Mouse (Mus musculus): Measurements from ENCODE around the gene Ndel1. TPM values are rescaled to one million over a fixed set of nuclear protein-coding genes. Genes with fewer than 3 reads are reported as not detected.

The Ndel1 gene
- polyA plus RNA-seq, 1 experiment from 2014 or later = 92.3 TPM

DNA sequence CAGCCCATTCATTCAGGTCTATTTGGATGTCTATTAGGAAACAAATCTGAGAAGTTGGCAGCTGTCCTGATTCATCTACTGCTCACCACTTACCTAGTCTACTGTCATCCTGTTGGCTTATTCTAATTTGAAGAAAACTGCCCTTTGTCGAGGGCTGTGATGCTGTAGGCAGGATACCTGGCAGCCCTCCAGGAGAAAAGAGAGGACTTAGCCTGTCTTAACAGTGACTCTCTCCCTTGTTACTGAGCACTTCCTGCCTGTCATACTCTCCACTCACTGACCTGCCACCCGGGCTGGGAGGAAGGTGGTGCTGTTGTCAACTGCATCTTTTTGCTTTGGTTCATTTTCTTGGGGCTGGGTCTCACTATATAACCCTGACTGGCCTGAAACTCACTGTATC is 19.0 kb upstream of the Ndel1 start:
- WGBS = 52% methylated on average over 2 of the region's 2 CpGs
- Histone ChIP-seq H3K27ac (replicated peaks) (no peak overlapping the region), H3K27me3 (no peaks in the 10 kb centered on the region), H3K9me3 (no peaks in the 10 kb centered on the region), H3K9ac (replicated peaks) (no peak overlapping the region), H3K36me3 (no peaks in the 10 kb centered on the region), H3K4me1 (no peaks in the 10 kb centered on the region), H3K4me3 (no peak overlapping the region), H3K4me2 (replicated peaks) (no peak overlapping the region)
- ATAC-seq (replicated peaks) = no peak

DNA sequence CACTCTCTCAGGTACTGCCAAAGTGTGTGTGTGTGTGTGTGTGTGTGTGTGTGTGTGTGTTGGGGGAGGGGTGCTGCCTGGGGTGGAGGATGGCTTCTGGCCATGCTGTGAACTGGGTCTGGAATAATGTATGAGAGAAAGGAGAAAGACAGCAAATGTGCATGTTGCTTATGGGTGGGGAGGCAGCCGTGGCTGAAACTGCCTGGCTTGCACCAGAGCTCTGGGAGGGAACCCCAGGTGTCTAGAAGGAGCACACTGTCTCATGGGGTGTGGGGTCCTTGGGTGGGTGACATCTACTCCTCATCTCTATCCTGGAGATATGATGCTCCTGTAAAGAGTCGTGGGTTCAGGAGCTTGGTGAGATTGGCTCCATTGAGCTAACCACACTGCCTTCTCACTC is 17.0 kb upstream of the Ndel1 start:
- H3K4me1 ChIP-seq = no peaks in the 10 kb centered on the region
- WGBS = 79% methylated on average over 2 of the region's 2 CpGs

DNA sequence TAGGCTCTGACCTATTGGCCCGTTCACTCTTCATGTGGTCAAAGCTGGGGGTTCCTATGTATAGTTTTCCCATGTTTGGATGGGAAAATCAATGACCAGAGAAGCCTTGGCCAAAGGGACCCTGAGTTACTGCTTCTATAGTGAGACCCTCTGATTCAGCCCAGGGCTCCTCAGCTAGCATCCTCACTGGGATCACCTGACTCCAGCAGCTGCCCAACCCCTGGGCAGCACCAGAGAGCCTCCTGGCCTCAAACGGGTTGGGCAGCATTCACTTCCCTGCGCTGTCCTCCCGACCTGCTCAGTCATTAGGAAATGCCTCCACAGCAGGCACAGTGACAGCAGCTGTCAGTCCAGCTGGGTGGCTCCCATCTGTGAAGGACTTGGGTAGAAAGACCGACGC is 16.6 kb upstream of the Ndel1 start, which contains the start of gene Rnf222:
Rnf222 (plus strand) TSS at position 301 of the 400 bp plus-strand sequence.
- no peaks in the 10 kb centered on the region for H3K9me3 ChIP-seq
- H3K4me3 ChIP-seq = no peak within 1 kb of the TSS
- H3K4me1 ChIP-seq = no peaks in the 10 kb centered on the region
- no peak for ATAC-seq (replicated peaks)
- H3K9ac ChIP-seq (replicated peaks) = no peak within 1 kb of the TSS
- H3K27ac ChIP-seq (replicated peaks) = no peak within 1 kb of the TSS
- 34% methylated on average over 6 of the region's 6 CpGs for WGBS
- no peak within 1 kb of the TSS for H3K4me2 ChIP-seq (replicated peaks)
- no peaks in the 10 kb centered on the region for H3K27me3 ChIP-seq
- no peaks in the 10 kb centered on the region for H3K36me3 ChIP-seq

More for the DNA sequence above, 17.0 kb upstream of the Ndel1 start:
- H3K27me3 ChIP-seq = no peaks in the 10 kb centered on the region
- ATAC-seq (replicated peaks) = no peak
- H3K9ac ChIP-seq (replicated peaks) = no peak overlapping the region
- H3K27ac ChIP-seq (replicated peaks) = no peak overlapping the region
- no peak overlapping the region for H3K4me3 ChIP-seq
- H3K4me2 ChIP-seq (replicated peaks) = no peak overlapping the region
- H3K9me3 ChIP-seq = no peaks in the 10 kb centered on the region
- H3K36me3 ChIP-seq = no peaks in the 10 kb centered on the region

GRCm38 (mm10) chr11:68886091-68886490 is 14.4 kb upstream of the Ndel1 start:
- WGBS = 89% methylated on average over 5 of the region's 5 CpGs
- H3K4me3 ChIP-seq = no peak overlapping the region
- H3K9me3 ChIP-seq = no peaks in the 10 kb centered on the region
- H3K27ac ChIP-seq (replicated peaks) = no peak overlapping the region
- ATAC-seq (replicated peaks) = no peak
- H3K9ac ChIP-seq (replicated peaks) = no peak overlapping the region
- no peaks in the 10 kb centered on the region for H3K27me3 ChIP-seq
- no peaks in the 10 kb centered on the region for H3K4me1 ChIP-seq
- H3K36me3 ChIP-seq = no peaks in the 10 kb centered on the region
- no peak overlapping the region for H3K4me2 ChIP-seq (replicated peaks)

- no peak overlapping the region for H3K9ac ChIP-seq (replicated peaks)
- H3K4me2 ChIP-seq (replicated peaks) = no peak overlapping the region
- no peak overlapping the region for H3K4me3 ChIP-seq
- no peak overlapping the region for H3K27ac ChIP-seq (replicated peaks)
- 75% methylated on average over 5 of the region's 5 CpGs for WGBS
- no peak for ATAC-seq (replicated peaks)
- no peaks in the 10 kb centered on the region for H3K4me1 ChIP-seq
- no peaks in the 10 kb centered on the region for H3K27me3 ChIP-seq
- no peaks in the 10 kb centered on the region for H3K36me3 ChIP-seq
- H3K9me3 ChIP-seq = no peaks in the 10 kb centered on the region
These were observed 12.7 kb upstream of the Ndel1 start for GRCm38 (mm10) chr11:68884368-68884767.

GRCm38 (mm10) chr11:68883843-68884242 is 12.2 kb upstream of the Ndel1 start:
- no peak overlapping the region for H3K27ac ChIP-seq (replicated peaks)
- no peaks in the 10 kb centered on the region for H3K27me3 ChIP-seq
- H3K4me1 ChIP-seq = no peaks in the 10 kb centered on the region
- no peak overlapping the region for H3K4me2 ChIP-seq (replicated peaks)
- H3K4me3 ChIP-seq = no peak overlapping the region
- no peaks in the 10 kb centered on the region for H3K36me3 ChIP-seq
- 80% methylated on average over 2 of the region's 2 CpGs for WGBS
- no peak for ATAC-seq (replicated peaks)
- no peaks in the 10 kb centered on the region for H3K9me3 ChIP-seq
- H3K9ac ChIP-seq (replicated peaks) = no peak overlapping the region

DNA sequence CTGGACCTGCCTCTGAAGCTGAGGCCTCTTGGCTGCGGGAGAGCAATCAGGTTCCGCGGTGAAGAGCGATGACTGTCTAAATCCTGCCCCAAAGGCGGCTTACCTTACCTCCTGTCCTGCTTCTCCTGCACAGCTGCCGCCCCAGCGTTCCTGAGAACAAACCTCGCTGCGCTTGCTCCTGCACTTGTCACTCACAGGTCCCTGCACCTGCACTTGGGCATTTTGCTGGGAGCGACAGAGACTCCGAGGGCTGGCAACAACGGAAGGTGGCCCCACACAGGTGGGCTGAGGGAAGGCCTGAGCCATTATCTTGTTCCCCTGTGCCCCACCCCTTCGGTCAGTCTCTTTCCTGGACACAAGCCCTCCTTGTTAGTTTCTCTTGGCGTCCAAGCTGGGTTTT is 10.4 kb upstream of the Ndel1 start:
- ATAC-seq (replicated peaks) = no peak
- Histone ChIP-seq H3K9ac (replicated peaks) (no peak overlapping the region), H3K4me1 (no peaks in the 10 kb centered on the region), H3K4me3 (no peak overlapping the region), H3K9me3 (no peaks in the 10 kb centered on the region), H3K27me3 (no peaks in the 10 kb centered on the region), H3K36me3 (no peaks in the 10 kb centered on the region), H3K4me2 (replicated peaks) (no peak overlapping the region), H3K27ac (replicated peaks) (no peak overlapping the region)
- 23% methylated on average over 14 of the region's 14 CpGs for WGBS

GRCm38 (mm10) chr11:68878811-68879210 is 7.2 kb upstream of the Ndel1 start:
- Histone ChIP-seq H3K36me3 (no peaks in the 10 kb centered on the region), H3K4me1 (no peaks in the 10 kb centered on the region), H3K27ac (replicated peaks) (no peak overlapping the region), H3K4me3 (no peak overlapping the region), H3K9ac (replicated peaks) (no peak overlapping the region), H3K27me3 (no peaks in the 10 kb centered on the region), H3K4me2 (replicated peaks) (no peak overlapping the region), H3K9me3 (no peaks in the 10 kb centered on the region)
- WGBS = 92% methylated on average over 5 of the region's 5 CpGs
- ATAC-seq (replicated peaks) = no peak

GRCm38 (mm10) chr11:68874841-68875240 is 3.2 kb upstream of the Ndel1 start:
- Histone ChIP-seq H3K36me3 (no peaks in the 10 kb centered on the region), H3K27me3 (no peaks in the 10 kb centered on the region), H3K9me3 (no peaks in the 10 kb centered on the region), H3K9ac (replicated peaks) (no peak overlapping the region), H3K4me3 (no peak overlapping the region), H3K4me1 (no peaks in the 10 kb centered on the region), H3K4me2 (replicated peaks) (no peak overlapping the region), H3K27ac (replicated peaks) (no peak overlapping the region)
- ATAC-seq (replicated peaks) = no peak
- WGBS = 0% methylated on average over 2 of the region's 2 CpGs

GRCm38 (mm10) chr11:68871277-68871676 is 381 bp downstream of the Ndel1 start:
- no peak overlapping the region for H3K27ac ChIP-seq (replicated peaks)
- no peaks in the 10 kb centered on the region for H3K4me1 ChIP-seq
- no peak overlapping the region for H3K4me2 ChIP-seq (replicated peaks)
- no peak overlapping the region for H3K9ac ChIP-seq (replicated peaks)
- no peaks in the 10 kb centered on the region for H3K27me3 ChIP-seq
- H3K9me3 ChIP-seq = no peaks in the 10 kb centered on the region
- H3K4me3 ChIP-seq = no peak overlapping the region
- H3K36me3 ChIP-seq = no peaks in the 10 kb centered on the region
- 71% methylated on average over 9 of the region's 9 CpGs for WGBS
- ATAC-seq (replicated peaks) = no peak

GRCm38 (mm10) chr11:68864544-68865189 is 7.0 kb downstream of the Ndel1 start:
- ATAC-seq (replicated peaks) = no peak
- Histone ChIP-seq H3K9ac (replicated peaks) (no peak overlapping the region), H3K9me3 (no peaks in the 10 kb centered on the region), H3K27me3 (no peaks in the 10 kb centered on the region), H3K27ac (replicated peaks) (no peak overlapping the region), H3K4me1 (no peaks in the 10 kb centered on the region), H3K4me2 (replicated peaks) (no peak overlapping the region), H3K36me3 (no peaks in the 10 kb centered on the region), H3K4me3 (no peak overlapping the region)
- WGBS = 66% methylated on average over 9 of the region's 9 CpGs

DNA sequence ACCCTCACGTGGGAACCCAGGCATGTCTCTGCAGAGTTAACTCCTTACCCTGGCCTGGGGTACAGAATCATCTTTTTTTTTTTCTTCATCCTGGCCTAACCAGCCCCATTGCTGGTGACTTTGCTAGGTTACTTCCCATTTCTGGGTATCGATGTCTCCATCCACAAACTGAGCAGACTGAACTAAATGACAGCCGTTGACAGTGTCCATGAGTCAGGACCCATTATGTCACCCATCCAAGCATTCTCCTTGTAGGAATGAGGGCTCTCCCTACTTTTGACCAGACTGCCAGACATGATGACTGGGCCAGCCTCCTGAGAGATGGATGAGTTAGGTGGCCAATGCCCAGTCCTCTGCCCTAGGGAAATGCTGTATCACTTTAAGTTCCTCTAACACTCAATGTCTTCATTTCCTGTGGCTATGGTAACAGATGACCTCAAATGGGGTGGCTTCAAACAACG is 8.0 kb downstream of the Ndel1 start:
- 79% methylated on average over 4 of the region's 4 CpGs for WGBS
- no peak for ATAC-seq (replicated peaks)
- H3K27ac ChIP-seq (replicated peaks) = no peak overlapping the region
- H3K4me2 ChIP-seq (replicated peaks) = no peak overlapping the region
- no peaks in the 10 kb centered on the region for H3K4me1 ChIP-seq
- H3K36me3 ChIP-seq = no peaks in the 10 kb centered on the region
- no peaks in the 10 kb centered on the region for H3K9me3 ChIP-seq
- no peaks in the 10 kb centered on the region for H3K27me3 ChIP-seq
- H3K9ac ChIP-seq (replicated peaks) = no peak overlapping the region
- H3K4me3 ChIP-seq = no peak overlapping the region

DNA sequence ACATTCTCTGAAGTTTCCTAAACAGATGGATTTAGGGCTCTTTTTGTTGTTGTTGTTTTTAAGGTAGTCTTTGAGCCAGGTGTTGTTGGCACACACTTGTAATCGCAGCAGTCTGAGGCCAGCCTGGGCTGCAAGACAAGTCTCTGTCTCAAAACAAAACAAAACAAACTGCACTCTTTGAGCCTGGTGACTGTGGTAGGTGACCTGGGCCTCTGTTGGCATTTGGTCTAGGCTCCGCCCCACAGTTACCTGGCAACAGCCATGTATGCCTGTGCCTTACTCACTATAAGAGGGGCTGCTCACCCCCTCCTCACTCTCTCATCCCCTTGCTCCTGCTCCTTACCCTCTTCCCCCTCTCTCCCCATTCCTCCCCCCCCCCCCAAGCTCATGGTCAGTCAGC is 9.4 kb downstream of the Ndel1 start:
- whole genome bisulfite sequencing = 74% methylated on average over 2 of the region's 2 CpGs
- H3K36me3 ChIP-seq = no peaks in the 10 kb centered on the region
- H3K27ac ChIP-seq (replicated peaks) = no peak overlapping the region
- no peaks in the 10 kb centered on the region for H3K9me3 ChIP-seq
- H3K4me1 ChIP-seq = no peaks in the 10 kb centered on the region
- no peak overlapping the region for H3K4me3 ChIP-seq
- no peak overlapping the region for H3K9ac ChIP-seq (replicated peaks)
- no peak for ATAC-seq (replicated peaks)
- H3K4me2 ChIP-seq (replicated peaks) = no peak overlapping the region
- no peaks in the 10 kb centered on the region for H3K27me3 ChIP-seq

Measured in forebrain, embryonic 15.5 days (tissue).